Mouse (Mus musculus) forebrain, embryonic 10.5 days (tissue): ENCODE results near the gene Cd70. TPM values are rescaled to one million over a fixed set of nuclear protein-coding genes. Genes with fewer than 3 reads are reported as not detected.
A peak's percentile ranks its signal among the peaks of the same experiment; 100 is the strongest.

ENCODE experiments used
- DNase-seq: peaks from one replicate; pipeline ENCODE4 v3.0.0-alpha.2; 2017; ENCODE audit warnings: low spot score; ENCODE audit errors: extremely low spot score
- H3K27ac ChIP-seq: fragments of 300-500 bp; sonication (generic); 2 replicates; pipeline ENCODE4 v1.5.1; 2016; ENCODE audit warnings: mild to moderate bottlenecking
- H3K27me3 ChIP-seq: fragments of 300-500 bp; sonication (generic); 2 replicates; pipeline ENCODE4 v1.6.1; 2016; ENCODE audit warnings: mild to moderate bottlenecking; ENCODE audit not compliant: poor library complexity, severe bottlenecking
- H3K36me3 ChIP-seq: fragments of 300-500 bp; sonication (generic); replicated peaks from 2 replicates; pipeline ENCODE4 v1.6.1; 2016; ENCODE audit warnings: mild to moderate bottlenecking, moderate library complexity
- H3K4me1 ChIP-seq: fragments of 300-500 bp; sonication (generic); 2 replicates; pipeline ENCODE4 v1.6.1; 2016
- H3K4me3 ChIP-seq: fragments of 300-500 bp; sonication (generic); 2 replicates; pipeline ENCODE4 v1.5.1; 2016; ENCODE audit warnings: mild to moderate bottlenecking, moderate library complexity
- H3K9me3 ChIP-seq: fragments of 300-500 bp; sonication (generic); 2 replicates; pipeline ENCODE4 v1.6.1; 2016; ENCODE audit warnings: mild to moderate bottlenecking, moderate library complexity
- WGBS: fragments of 180-500 bp; shearing (Covaris S2); methylation state at CpG from one replicate; pipeline ENCODE4 v1.1.7; 2016; 5-methylcytosine and 5-hydroxymethylcytosine counted together
- polyA plus RNA-seq: library from polyadenylated mRNA; unstranded; fragments of >200 nt; fragmentation: Nextera tagmentation; extraction: Ambion mirVana; gene quantifications from 2 replicates; pipeline ENCODE4 v1.2.1, GENCODE M21; 2016

The Cd70 gene
- not detected in 2 replicates for polyA plus RNA-seq

DNA sequence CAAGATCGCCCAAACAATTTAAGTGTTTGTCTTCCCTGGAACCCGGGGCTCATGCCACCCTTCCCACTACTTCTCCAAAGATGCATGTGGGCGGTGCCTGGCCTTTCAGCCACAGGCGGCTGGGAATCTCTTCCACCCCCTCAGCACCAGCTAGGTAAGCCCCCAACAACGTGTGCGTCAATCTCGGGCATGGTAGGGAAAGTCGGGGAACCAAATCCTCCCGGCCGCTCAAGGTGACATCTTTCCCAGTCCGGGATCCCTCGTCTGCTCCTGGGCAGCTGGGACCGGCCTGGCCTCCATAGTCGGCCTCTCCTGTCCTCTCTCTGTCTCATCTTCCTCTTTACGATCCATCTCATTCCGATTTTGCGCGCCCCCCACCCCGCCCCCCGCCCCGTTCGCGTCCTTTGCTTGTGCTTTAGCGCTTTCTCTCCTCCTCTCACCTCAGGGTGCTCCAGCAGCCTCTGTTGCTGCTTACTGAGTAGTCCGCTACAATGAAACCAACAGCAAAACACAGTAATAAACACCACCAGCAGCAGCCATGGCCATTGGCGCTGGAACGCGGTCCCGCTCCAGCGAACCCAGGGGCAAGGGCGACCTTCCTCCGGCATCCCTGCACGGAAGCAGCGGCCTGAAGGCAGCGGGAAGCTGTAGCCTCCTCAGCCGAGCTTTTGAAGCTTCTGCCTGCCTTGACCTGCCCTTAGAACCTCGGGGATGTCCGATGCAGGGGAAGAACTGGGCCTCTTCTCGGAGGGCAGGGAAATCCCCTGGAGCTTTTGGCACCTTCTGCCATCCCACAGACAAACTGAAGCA, at the start of gene Cd70:
Gene Cd70 (minus strand): TSS at position 784 of the 810 bp plus-strand sequence.
- 4% methylated on average over 39 of the region's 39 CpGs for WGBS
- peaks cover 10% of the 10 kb centered on the region for H3K4me1 ChIP-seq
- H3K36me3 ChIP-seq = no peaks in the 10 kb centered on the region
- H3K27me3 ChIP-seq = peaks cover 51% of the 10 kb centered on the region
- peaks cover 12% of the 10 kb centered on the region; the same call in 1 of the 2 replicates for H3K9me3 ChIP-seq
- peak within 1 kb of the TSS; percentile 59; the same call in 1 of the 2 replicates for H3K27ac ChIP-seq
- peak within 1 kb of the TSS; percentile 49 for H3K4me3 ChIP-seq
- DNase-seq = peak; percentile 18

DNA sequence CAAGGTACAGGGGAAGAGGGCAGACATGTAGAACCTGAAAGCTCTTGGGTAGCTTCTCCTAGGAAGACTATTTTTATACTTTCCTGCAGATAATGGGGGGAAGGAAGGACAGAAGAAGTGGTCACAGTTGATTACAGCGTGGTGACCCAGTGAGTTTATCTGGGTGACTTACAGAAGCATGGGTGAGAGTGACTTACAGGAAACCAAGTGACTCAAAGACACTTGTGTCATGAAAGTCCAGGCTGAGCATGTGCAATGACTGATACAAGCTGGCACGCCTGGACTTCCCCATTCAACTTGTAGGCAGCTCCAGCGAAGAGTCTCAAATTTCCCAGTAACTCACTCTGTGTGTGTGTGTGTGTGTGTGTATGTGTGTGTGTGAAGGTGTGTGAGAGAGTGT, 48.7 kb upstream of the Cd70 start:
- H3K9me3 ChIP-seq = no peaks in the 10 kb centered on the region
- H3K27ac ChIP-seq = no peak overlapping the region
- H3K4me1 ChIP-seq = no peaks in the 10 kb centered on the region
- H3K36me3 ChIP-seq = no peaks in the 10 kb centered on the region
- WGBS = 82% methylated on average over 3 of the region's 3 CpGs
- no peaks in the 10 kb centered on the region for H3K27me3 ChIP-seq
- H3K4me3 ChIP-seq = no peak overlapping the region
- no peak for DNase-seq

DNA sequence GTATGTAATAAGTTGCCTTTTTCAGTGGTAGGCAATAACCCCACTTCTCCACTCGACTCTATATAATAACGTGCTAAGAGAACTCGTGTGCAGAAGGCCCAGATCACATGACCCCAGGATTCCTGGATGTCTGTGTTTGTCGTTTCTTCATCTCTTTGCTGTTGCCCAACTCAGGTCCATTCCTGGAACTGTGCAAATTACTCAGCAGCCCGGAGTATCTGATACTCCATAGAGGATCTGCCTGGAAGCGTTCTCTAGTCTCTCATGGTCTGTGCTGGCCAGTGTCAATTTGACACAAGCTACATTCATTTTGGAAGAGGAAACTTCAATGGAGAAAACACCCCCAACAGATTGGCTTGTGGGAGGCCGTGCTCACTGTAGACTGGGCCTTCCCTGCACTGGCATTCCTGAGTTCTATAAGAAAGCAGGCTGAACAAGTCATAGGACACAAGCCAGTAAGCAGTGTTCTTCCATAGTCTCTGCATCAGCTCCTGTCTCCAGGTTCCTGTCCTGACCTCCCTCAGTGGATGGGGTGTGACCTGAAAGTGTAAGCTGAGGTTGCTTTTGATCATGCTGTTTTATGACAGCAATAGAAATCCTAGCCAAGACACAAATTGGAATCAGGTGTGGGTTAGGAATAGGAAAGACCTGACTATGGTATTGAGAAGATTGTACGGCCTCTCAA, 45.9 kb upstream of the Cd70 start:
- Histone ChIP-seq H3K27me3 (no peaks in the 10 kb centered on the region), H3K27ac (no peak overlapping the region), H3K4me1 (no peaks in the 10 kb centered on the region), H3K9me3 (no peaks in the 10 kb centered on the region), H3K4me3 (no peak overlapping the region), H3K36me3 (no peaks in the 10 kb centered on the region)
- WGBS = 88% methylated on average over 8 of the region's 8 CpGs
- no peak for DNase-seq

DNA sequence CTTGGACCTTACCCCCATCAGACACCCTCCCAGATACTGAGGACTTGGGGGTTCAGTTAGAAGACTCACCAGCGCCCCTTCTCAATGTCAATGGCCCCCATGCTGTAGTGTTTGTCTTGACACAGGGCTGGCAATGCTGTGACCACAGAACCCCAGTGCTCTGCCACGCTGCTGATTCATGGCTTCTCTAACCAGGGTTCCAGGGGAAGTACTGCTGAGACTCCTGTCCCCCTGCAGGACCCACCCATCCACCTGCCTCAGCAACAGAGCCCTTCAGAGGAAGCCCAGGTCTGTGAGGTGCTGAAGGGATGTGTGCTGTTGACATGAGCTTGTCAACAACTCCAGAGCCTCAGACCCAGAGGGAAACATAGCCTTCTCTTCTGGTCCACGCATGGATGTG, 45.2 kb upstream of the Cd70 start:
- Histone ChIP-seq H3K9me3 (no peaks in the 10 kb centered on the region), H3K36me3 (no peaks in the 10 kb centered on the region), H3K27ac (no peak overlapping the region), H3K27me3 (no peaks in the 10 kb centered on the region), H3K4me1 (no peaks in the 10 kb centered on the region), H3K4me3 (no peak overlapping the region)
- 77% methylated on average over 3 of the region's 3 CpGs for WGBS
- DNase-seq = no peak

DNA sequence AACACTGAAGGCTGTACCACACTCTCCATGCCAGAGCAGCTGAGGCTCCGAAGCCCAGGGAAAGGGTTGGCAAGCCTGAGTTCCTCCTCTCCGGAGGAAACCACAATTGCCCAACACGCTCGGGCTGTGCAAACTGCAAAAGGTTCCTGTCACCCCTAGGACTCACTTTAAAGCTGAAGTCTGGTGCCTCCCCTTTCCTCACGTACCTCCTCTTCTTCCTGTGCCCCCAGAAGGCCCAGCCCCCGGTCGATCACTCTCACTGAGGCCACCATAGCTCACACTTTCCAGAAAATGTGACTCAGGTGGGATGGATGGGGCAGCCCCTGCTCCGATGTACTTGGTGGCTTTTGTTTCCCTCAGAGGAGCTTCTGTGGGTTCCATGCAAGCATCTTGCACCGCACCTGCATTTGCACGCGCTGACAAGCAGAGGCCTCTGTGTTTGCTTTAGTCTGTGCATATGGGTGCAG, 44.5 kb upstream of the Cd70 start, which contains the start of gene Tnfsf14:
Gene Tnfsf14 (minus strand): TSS at position 137 of the 467 bp plus-strand sequence.
- H3K4me3 ChIP-seq = no peak within 1 kb of the TSS
- no peaks in the 10 kb centered on the region for H3K36me3 ChIP-seq
- H3K9me3 ChIP-seq = no peaks in the 10 kb centered on the region
- WGBS = 86% methylated on average over 11 of the region's 11 CpGs
- H3K4me1 ChIP-seq = no peaks in the 10 kb centered on the region
- no peak for DNase-seq
- no peaks in the 10 kb centered on the region for H3K27me3 ChIP-seq
- H3K27ac ChIP-seq = no peak within 1 kb of the TSS

DNA sequence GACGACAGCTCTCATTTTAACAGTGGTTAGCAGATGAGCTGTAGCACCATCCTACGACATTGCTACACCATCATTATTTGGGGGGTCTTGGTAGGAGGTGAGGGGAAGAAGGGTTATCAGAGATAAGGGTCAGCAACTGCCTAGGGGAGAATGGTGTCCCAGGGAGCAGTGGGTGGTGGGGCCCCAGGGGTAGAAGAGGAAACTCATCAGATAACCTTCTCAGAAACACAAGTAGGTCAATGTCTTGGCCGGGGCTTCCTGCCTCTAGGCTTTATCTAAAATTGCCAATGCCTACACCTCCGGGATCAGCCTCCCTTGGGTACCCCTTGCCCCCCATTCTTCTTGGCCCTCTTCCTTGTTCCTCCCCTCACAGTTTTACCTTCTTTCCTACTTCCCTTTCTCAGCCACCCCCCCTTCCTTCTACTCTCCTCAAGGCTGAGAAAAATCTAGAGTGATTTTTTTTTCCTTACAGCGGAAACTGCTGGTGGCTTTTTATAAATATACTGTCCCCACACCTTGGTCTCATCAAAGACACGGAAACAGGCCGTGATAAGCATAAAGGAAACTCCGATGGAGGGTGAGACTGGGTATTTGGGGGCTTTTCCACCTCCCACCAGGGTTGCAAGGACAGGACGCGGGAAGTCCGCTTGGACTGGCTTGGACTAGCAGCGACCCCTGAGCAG, 39.1 kb upstream of the Cd70 start:
- 88% methylated on average over 12 of the region's 12 CpGs for WGBS

DNA sequence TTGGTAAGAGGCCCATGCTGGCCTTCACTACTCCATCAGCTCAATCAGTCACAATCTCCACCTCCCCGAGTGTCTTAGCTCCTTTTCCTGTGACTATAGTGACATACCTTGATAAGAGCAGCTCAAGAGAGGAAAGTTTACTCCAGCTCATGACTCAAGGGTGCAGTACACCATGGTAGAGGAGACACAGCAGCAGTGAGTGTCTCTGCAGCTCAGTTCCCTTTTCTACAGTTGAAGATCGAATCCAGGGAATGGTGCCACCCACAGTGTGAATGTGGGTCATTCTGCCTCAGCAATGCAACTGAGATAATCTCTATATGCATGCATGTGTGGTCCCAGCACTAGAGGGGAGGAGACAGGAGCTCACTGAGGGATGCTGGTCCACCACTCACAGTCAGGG, 36.1 kb upstream of the Cd70 start:
- Histone ChIP-seq H3K4me3 (no peak overlapping the region), H3K36me3 (no peaks in the 10 kb centered on the region), H3K27ac (no peak overlapping the region), H3K27me3 (no peaks in the 10 kb centered on the region), H3K4me1 (no peaks in the 10 kb centered on the region), H3K9me3 (no peaks in the 10 kb centered on the region)
- no peak for DNase-seq
- 82% methylated on average over 2 of the region's 2 CpGs for WGBS

More for the DNA sequence above, 39.1 kb upstream of the Cd70 start:
- Histone ChIP-seq H3K4me3 (no peak overlapping the region), H3K9me3 (no peaks in the 10 kb centered on the region), H3K4me1 (no peaks in the 10 kb centered on the region), H3K27ac (no peak overlapping the region), H3K27me3 (no peaks in the 10 kb centered on the region), H3K36me3 (no peaks in the 10 kb centered on the region)
- no peak for DNase-seq

DNA sequence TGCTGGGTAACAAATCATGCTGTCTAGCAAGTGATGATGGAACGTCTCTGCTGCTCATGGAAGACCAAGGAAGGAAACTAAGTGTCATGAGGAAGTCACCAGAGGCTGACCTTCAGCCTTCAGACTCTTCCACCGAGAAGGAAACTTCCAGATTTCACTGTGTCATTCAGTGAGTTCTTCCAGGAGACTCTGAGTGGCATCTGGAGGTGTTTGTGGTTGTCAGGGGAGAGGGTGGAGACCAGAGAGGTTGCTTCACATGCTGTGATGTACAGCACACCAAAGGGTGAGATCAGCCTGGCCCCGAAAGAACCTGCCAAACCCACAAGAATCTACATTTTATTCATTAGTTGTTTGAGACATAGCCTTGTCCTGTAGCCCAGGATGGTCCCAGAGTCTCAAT, 33.3 kb upstream of the Cd70 start:
- H3K36me3 ChIP-seq = no peaks in the 10 kb centered on the region
- WGBS = 82% methylated on average over 3 of the region's 3 CpGs
- H3K4me3 ChIP-seq = no peak overlapping the region
- H3K27ac ChIP-seq = no peak overlapping the region
- no peak for DNase-seq
- no peaks in the 10 kb centered on the region for H3K9me3 ChIP-seq
- no peaks in the 10 kb centered on the region for H3K4me1 ChIP-seq
- no peaks in the 10 kb centered on the region for H3K27me3 ChIP-seq

DNA sequence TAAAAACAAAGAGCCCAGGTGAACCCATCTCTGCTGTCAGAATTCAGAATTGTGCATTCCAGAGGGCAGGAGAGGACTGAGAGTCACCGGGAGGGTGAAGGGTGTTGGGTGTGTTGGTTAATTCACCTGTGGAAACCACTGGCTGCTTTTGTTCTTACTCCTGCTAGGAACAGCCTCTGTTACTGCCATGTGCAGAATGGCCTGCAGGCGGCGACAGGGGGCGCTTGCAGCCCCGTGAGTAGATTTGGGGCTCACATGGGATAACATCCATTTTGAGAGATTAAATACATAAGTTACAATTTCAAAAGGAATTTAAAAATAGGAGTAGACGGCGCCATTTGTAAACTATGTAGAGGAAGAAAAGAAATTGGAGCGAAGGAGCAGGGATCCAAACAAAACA, 30.8 kb upstream of the Cd70 start:
- H3K9me3 ChIP-seq = no peaks in the 10 kb centered on the region
- H3K4me1 ChIP-seq = no peaks in the 10 kb centered on the region
- H3K27ac ChIP-seq = no peak overlapping the region
- 34% methylated on average over 8 of the region's 8 CpGs for WGBS
- H3K4me3 ChIP-seq = no peak overlapping the region
- DNase-seq = no peak
- H3K36me3 ChIP-seq = no peaks in the 10 kb centered on the region
- H3K27me3 ChIP-seq = no peaks in the 10 kb centered on the region

DNA sequence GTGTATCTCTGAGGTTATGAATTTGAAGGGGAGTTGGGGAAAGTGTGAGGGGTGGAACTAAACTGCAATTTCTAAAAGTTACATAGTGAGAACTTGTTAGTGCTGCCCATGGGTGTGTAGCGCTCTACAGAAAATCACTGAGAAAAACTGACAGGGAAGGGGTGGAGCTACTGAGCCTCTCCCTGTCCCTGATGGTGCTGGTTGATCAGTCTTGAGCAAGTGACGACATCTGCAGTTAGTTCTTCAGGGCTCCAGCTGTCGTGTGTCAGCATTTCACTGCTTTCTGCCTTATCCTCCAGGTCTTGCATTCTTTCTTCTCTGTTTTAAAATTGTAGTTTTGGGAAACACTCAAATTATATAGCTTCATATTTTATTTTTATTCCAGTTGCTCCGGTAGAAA, 23.8 kb upstream of the Cd70 start:
- no peak overlapping the region for H3K27ac ChIP-seq
- H3K4me3 ChIP-seq = no peak overlapping the region
- H3K4me1 ChIP-seq = no peaks in the 10 kb centered on the region
- no peaks in the 10 kb centered on the region for H3K36me3 ChIP-seq
- WGBS = 73% methylated on average over 4 of the region's 4 CpGs
- no peaks in the 10 kb centered on the region for H3K27me3 ChIP-seq
- DNase-seq = no peak
- H3K9me3 ChIP-seq = no peaks in the 10 kb centered on the region

DNA sequence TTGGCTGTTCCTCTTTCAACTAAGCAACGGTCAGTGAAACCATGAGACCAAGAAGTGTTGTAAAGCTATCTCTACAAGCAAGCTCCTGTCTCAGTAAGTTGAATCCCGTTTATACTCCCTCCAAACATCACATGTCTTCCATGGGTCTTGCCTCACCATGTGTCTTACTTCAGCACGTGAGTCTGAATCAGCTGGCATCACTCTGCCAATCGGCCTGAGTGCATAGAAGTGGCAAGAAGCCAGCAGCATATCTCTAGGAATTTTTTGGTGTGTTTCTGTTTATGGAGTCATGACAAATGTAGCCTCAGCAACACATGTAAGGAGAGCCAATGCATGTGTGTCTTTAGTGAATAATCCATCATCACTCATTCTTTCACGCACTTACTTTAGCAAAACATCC, 22.8 kb upstream of the Cd70 start:
- no peak for DNase-seq
- WGBS = 84% methylated on average over 5 of the region's 5 CpGs

DNA sequence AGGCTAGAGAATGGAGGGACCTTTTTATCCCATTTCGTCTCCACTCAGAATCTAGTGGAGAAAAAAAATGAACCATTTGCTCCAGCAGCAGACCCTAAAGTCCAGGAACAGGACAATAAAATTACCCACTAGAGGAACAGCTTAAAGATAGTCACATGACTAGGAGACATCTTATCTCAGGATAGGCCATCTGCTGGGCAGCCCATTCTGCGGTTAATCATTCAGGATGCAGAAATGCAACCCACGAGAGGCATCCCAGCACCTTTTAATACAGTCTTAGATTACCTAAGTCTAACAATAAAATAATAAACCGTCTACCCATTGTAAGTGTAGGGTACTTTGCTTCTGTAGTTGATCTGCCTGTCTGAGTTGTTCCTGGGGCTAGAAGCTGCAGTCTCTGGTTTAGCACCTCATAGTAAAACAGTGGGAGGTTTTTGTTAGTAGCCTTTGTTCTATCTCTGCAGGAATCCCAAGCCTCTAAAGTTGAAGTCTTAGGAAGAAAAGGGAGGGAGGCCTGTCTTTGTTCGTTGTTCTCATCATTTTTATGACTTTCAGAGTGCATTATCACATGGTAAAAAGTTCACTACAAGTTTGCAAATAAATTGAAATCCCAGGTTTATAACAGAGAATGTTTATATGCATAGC, 21.2 kb upstream of the Cd70 start:
- Histone ChIP-seq H3K4me3 (no peak overlapping the region), H3K36me3 (no peaks in the 10 kb centered on the region), H3K4me1 (peaks cover 6% of the 10 kb centered on the region), H3K9me3 (no peaks in the 10 kb centered on the region), H3K27ac (no peak overlapping the region), H3K27me3 (no peaks in the 10 kb centered on the region; the same call in 1 of the 2 replicates)
- no peak for DNase-seq
- WGBS = 63% methylated on average over 5 of the region's 5 CpGs

More for the DNA sequence above, 22.8 kb upstream of the Cd70 start:
- H3K36me3 ChIP-seq = no peaks in the 10 kb centered on the region
- no peak overlapping the region for H3K27ac ChIP-seq
- no peaks in the 10 kb centered on the region for H3K9me3 ChIP-seq
- no peaks in the 10 kb centered on the region for H3K4me1 ChIP-seq
- no peak overlapping the region for H3K4me3 ChIP-seq
- no peaks in the 10 kb centered on the region for H3K27me3 ChIP-seq
